Mouse (Mus musculus) embryonic facial prominence, embryonic 11.5 days (tissue): Measurements from ENCODE around the gene Gfm1. TPM values are rescaled to one million over a fixed set of nuclear protein-coding genes. Genes with fewer than 3 reads are reported as not detected.

Source experiments
- ATAC-seq: fragments of 200-750 bp; cut with Nextera tagmentation; replicated peaks from 2 replicates; pipeline ENCODE4 v1.8.0; 2017; ENCODE audit warnings: low read depth; ENCODE audit not compliant: insufficient number of reproducible peaks, low FRiP score, low TSS enrichment
- DNase-seq: peaks from one replicate; pipeline ENCODE4 v3.0.0-alpha.2; 2015; ENCODE audit warnings: low spot score
- H3K27ac ChIP-seq: fragments of 300-500 bp; sonication (generic); replicated peaks from 2 replicates; pipeline ENCODE4 v1.5.1; 2014; ENCODE audit warnings: mild to moderate bottlenecking, low read depth, low read length, control low read depth
- H3K27me3 ChIP-seq: fragments of 300-500 bp; sonication (generic); 2 replicates; pipeline ENCODE4 v1.6.1; 2014; ENCODE audit warnings: mild to moderate bottlenecking, low read length, moderate library complexity, mixed read lengths; ENCODE audit not compliant: control insufficient read depth, insufficient read depth
- H3K36me3 ChIP-seq: fragments of 300-500 bp; sonication (generic); replicated peaks from 2 replicates; pipeline ENCODE4 v1.6.1; 2014; ENCODE audit warnings: low read depth, mild to moderate bottlenecking, low read length, moderate library complexity, mixed read lengths; ENCODE audit not compliant: control insufficient read depth, insufficient read depth
- H3K4me1 ChIP-seq: fragments of 300-500 bp; sonication (generic); 2 replicates; pipeline ENCODE4 v1.6.1; 2014; ENCODE audit warnings: low read length, mixed read lengths; ENCODE audit not compliant: control insufficient read depth, insufficient read depth
- H3K4me2 ChIP-seq: fragments of 300-500 bp; sonication (generic); 2 replicates; pipeline ENCODE4 v1.6.1; 2014; ENCODE audit warnings: low read depth, mild to moderate bottlenecking, control low read depth, low read length, moderate library complexity
- H3K4me3 ChIP-seq: fragments of 300-500 bp; sonication (generic); 2 replicates; pipeline ENCODE4 v1.5.1; 2014; ENCODE audit warnings: low read depth, low read length, control low read depth
- H3K9ac ChIP-seq: fragments of 300-500 bp; sonication (generic); replicated peaks from 2 replicates; pipeline ENCODE4 v1.6.1; 2014; ENCODE audit warnings: mild to moderate bottlenecking, control low read depth, low read length
- H3K9me3 ChIP-seq: fragments of 300-500 bp; sonication (generic); replicated peaks from 2 replicates; pipeline ENCODE4 v1.6.1; 2016; ENCODE audit warnings: mild to moderate bottlenecking, low read length, inconsistent platforms, mixed read lengths; ENCODE audit not compliant: control insufficient read depth
- WGBS: fragments of 180-500 bp; shearing (Covaris S2); extraction: QIAGEN DNeasy Blood & Tissue Kit; methylation state at CpG from one replicate; pipeline ENCODE4 v1.1.7; 2014; 5-methylcytosine and 5-hydroxymethylcytosine counted together
- polyA plus RNA-seq: library from polyadenylated mRNA; unstranded; fragments of >200 nt; fragmentation: Nextera tagmentation; extraction: Ambion mirVana; gene quantifications from 2 replicates; pipeline ENCODE4 v1.2.1, GENCODE M21; 2014

The Gfm1 gene
- polyA plus RNA-seq, 1 experiment from 2014 or later: 68.0 TPM

DNA sequence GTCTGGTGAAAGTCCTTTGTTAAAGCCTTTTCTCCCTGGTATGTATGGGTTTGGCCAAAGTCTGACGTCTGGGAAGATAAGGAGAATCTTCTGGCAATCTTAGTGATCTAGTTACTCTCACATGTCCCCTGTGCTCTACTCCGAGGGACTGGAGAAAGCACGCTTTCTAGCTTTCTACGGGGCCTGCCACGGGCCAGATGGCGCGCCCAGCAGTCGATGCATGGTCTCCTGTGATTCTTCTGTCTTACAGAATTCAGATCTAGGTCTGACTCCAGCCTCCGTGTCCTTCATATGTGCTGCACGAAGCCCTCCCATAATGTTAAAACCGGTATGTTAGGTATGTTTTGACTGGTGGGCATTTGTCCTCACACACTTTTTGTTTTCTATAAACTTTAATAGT lies 49.9 kb downstream of the Gfm1 start:
- 0 out of 2 replicates have a peak, but pooled peaks cover 2% of the 10 kb centered on the region for H3K36me3 ChIP-seq
- no peak overlapping the region for H3K4me2 ChIP-seq
- no peak overlapping the region for H3K9ac ChIP-seq
- 90% methylated on average over 11 of the region's 11 CpGs for WGBS
- DNase-seq: no peak
- H3K27ac ChIP-seq: no peak overlapping the region
- H3K4me3 ChIP-seq: no peak overlapping the region
- ATAC-seq: no peak
- no peaks in the 10 kb centered on the region for H3K4me1 ChIP-seq
- no peaks in the 10 kb centered on the region for H3K9me3 ChIP-seq
- H3K27me3 ChIP-seq: no peaks in the 10 kb centered on the region

DNA sequence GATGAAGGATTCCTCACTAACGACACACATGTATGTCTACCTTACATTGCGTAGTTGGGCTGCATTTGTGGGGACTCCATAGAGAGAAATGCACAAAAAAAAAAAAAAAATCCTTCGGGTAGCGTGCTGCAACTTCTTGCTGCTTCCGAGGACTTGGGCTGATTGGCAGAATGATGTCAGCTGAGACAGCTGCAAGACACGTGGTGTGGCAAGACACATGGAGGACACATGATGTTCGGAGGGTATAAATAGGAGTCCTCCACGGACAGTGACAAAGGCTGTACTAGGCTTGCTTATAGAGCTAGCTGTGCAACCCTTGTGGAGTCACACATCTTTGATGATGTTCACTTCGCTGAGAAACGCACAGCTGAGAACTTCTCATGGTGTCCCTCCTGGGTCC lies 52.5 kb downstream of the Gfm1 start:
- no peaks in the 10 kb centered on the region for H3K4me1 ChIP-seq
- DNase-seq (no peak), ATAC-seq (no peak)

DNA sequence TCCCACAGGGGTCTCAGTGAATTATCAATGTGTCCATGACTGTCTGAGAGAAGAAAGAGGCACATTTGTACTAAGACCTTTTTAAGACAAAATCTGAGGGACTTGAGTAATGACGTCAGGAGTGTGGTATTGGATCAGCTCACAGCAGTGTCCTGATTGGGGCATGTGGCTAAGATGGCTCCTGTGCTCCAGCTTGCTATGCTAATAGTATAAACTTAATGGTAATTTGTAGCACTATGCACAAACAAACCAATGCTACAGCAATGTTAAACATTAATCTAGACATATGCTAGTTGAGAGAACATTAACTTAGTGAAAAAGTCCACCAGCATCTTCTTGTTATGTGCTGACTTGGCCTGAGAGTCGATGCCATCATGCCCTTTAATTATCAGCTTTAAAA lies 55.3 kb downstream of the Gfm1 start:
- H3K36me3 ChIP-seq: no peaks in the 10 kb centered on the region
- H3K4me2 ChIP-seq: no peak overlapping the region
- ATAC-seq (no peak), DNase-seq (no peak)
- WGBS: 86% methylated on average over 2 of the region's 2 CpGs
- H3K9ac ChIP-seq: no peak overlapping the region
- H3K4me3 ChIP-seq: no peak overlapping the region
- no peaks in the 10 kb centered on the region for H3K4me1 ChIP-seq
- no peak overlapping the region for H3K27ac ChIP-seq
- no peaks in the 10 kb centered on the region for H3K27me3 ChIP-seq
- no peaks in the 10 kb centered on the region for H3K9me3 ChIP-seq

More for the DNA sequence above, 52.5 kb downstream of the Gfm1 start:
- 90% methylated on average over 10 of the region's 10 CpGs for WGBS
- Histone ChIP-seq H3K27me3 (no peaks in the 10 kb centered on the region), H3K36me3 (no peaks in the 10 kb centered on the region), H3K4me3 (no peak overlapping the region), H3K27ac (no peak overlapping the region), H3K4me2 (no peak overlapping the region), H3K9me3 (no peaks in the 10 kb centered on the region), H3K9ac (no peak overlapping the region)

DNA sequence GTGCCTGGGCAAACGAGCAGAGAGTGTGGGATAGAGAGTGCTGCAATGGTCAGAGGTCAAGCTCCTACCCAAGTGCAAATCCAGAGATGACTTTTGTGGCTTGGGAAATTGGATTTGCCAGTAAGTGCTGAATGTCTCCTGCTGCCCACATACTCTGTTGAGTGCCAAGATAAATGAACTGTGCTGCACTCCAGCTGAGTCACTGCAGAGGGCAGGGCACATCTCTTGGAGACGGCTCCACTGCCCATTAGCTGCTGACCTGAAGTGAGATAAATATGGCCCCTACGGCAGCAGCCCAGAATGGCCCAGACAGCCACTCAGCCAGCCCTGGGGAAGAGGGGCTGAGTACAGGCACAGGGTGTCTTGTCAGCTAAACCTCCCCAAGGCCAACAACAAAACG lies 60.3 kb downstream of the Gfm1 start:
- H3K4me1 ChIP-seq: no peaks in the 10 kb centered on the region
- H3K27me3 ChIP-seq: no peaks in the 10 kb centered on the region
- H3K27ac ChIP-seq: no peak overlapping the region
- H3K9me3 ChIP-seq: no peaks in the 10 kb centered on the region
- no peak for DNase-seq
- H3K9ac ChIP-seq: no peak overlapping the region
- 60% methylated on average over 4 of the region's 4 CpGs for WGBS
- H3K4me3 ChIP-seq: no peak overlapping the region
- H3K36me3 ChIP-seq: no peaks in the 10 kb centered on the region
- ATAC-seq: no peak
- no peak overlapping the region for H3K4me2 ChIP-seq

DNA sequence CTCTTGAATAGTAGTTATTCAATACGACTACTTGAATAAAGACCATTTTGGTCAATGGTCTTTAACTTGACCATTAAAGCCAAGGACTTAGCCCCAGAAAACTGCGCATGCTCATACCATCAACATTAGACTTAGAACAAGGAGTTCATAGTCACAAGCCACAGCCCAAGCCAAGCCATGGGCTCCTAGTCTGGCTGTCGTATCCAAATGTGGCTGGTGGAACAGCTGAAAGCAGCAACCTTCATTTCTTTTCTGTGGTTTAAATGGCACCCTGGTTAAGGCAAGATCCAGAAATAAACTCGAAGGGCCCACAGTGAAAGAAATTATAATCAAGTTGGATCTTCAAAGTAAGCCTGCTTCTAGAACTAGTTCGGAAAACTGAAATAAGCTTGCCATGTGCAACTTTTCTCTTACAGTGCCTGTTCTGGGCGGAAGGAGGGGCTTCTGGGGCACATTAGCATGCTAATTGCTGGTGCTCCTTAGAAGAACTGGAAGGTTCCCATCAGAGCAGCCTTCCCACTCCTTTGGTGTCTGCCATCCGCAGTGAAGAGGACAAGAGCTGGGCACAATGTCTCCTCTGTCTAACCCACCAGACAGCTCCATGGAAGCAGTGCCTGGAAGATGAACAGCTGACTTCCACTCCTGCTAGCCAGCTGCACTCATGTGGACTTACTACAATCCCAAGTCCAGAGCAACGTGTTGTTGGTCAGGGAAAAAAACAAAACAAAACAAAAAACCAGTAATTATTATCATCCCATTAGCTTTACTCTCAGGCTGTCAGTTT lies 62.4 kb downstream of the Gfm1 start:
- no peak overlapping the region for H3K4me3 ChIP-seq
- no peaks in the 10 kb centered on the region for H3K9me3 ChIP-seq
- no peak overlapping the region for H3K27ac ChIP-seq
- DNase-seq (no peak), ATAC-seq (no peak)
- no peaks in the 10 kb centered on the region for H3K36me3 ChIP-seq
- no peak overlapping the region for H3K4me2 ChIP-seq
- 76% methylated on average over 8 of the region's 8 CpGs for WGBS
- no peaks in the 10 kb centered on the region for H3K27me3 ChIP-seq
- H3K9ac ChIP-seq: no peak overlapping the region
- H3K4me1 ChIP-seq: no peaks in the 10 kb centered on the region

DNA sequence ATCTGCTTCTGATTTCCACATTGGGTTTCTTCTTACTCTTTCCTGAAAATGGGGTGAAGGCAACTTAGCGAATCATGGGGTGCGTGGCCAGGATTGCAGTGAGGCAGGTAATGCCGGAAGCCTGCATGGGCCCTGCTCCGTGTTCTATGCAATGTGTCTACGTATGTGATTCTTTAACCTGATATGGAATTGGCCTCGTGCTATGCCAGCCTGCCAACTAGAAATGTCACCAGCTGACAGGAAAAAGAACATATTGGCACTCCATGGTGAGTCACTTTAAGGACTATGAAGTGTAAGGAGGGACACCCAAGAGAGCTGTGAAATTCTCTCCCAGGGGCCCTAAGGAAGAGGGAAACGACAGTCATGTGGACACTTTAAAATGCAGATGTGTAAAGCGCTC lies 63.2 kb downstream of the Gfm1 start:
- Histone ChIP-seq H3K27ac (no peak overlapping the region), H3K4me2 (no peak overlapping the region), H3K27me3 (no peaks in the 10 kb centered on the region), H3K36me3 (no peaks in the 10 kb centered on the region), H3K4me1 (no peaks in the 10 kb centered on the region), H3K4me3 (no peak overlapping the region), H3K9ac (no peak overlapping the region), H3K9me3 (no peaks in the 10 kb centered on the region)
- ATAC-seq: no peak
- no peak for DNase-seq
- WGBS: 86% methylated on average over 8 of the region's 8 CpGs

DNA sequence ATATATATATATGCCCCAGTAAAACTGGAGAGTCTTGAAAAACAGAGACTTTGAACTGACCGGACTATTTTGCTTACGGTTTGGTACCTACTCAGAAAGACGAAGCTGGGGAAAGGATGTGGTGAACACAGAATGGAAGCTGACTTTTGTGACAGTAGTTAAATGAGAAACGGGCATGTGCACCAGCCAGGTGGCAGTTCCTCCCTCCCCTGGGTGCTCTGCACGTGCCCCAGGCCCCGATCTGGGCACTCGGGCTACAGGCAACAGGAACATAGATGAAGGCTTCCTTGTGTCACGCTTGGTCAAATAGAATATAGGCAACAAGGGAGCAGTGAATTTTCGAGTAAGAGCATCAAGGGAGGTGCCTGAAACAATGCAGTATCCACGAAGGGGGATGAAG lies 66.4 kb downstream of the Gfm1 start:
- no peak for DNase-seq
- WGBS: 81% methylated on average over 10 of the region's 10 CpGs
- no peaks in the 10 kb centered on the region for H3K36me3 ChIP-seq
- no peak overlapping the region for H3K4me3 ChIP-seq
- H3K27me3 ChIP-seq: no peaks in the 10 kb centered on the region
- no peaks in the 10 kb centered on the region for H3K4me1 ChIP-seq
- no peak overlapping the region for H3K4me2 ChIP-seq
- H3K9ac ChIP-seq: no peak overlapping the region
- H3K27ac ChIP-seq: no peak overlapping the region
- no peak for ATAC-seq
- no peaks in the 10 kb centered on the region for H3K9me3 ChIP-seq

DNA sequence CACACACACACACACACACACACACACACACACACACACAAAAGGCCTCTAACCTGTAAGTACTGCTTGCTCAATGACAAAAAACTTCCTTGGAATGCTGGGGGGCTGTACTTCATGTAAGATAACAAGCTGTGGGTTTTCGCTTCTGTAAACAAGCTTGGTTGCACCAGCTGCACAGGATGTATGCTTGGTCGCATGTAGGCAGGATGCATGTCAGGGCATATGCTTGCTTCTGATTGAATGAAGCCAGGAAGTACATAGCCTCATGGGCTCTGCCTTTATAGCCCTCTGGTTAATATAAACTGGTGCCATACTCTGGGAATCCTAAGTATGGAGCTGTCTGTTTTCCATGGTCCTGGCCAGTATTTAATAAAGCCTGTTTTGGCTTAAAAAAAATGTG lies 68.1 kb downstream of the Gfm1 start:
- 83% methylated on average over 2 of the region's 2 CpGs for WGBS
- DNase-seq: no peak

More for the DNA sequence above, 68.1 kb downstream of the Gfm1 start:
- no peak for ATAC-seq
- Histone ChIP-seq H3K9me3 (no peaks in the 10 kb centered on the region), H3K4me2 (no peak overlapping the region), H3K36me3 (no peaks in the 10 kb centered on the region), H3K4me3 (no peak overlapping the region), H3K27ac (no peak overlapping the region), H3K4me1 (no peaks in the 10 kb centered on the region), H3K27me3 (no peaks in the 10 kb centered on the region), H3K9ac (no peak overlapping the region)
